Mouse (Mus musculus): Measurements from ENCODE around the gene Gapdh. TPM values are rescaled to one million over a fixed set of nuclear protein-coding genes. Genes with fewer than 3 reads are reported as not detected.

Gapdh gene
- polyA plus RNA-seq, 1 experiment from 2014 or later: 1,443 TPM

GRCm38 (mm10) chr6:125139747-125140146, 26.5 kb downstream of the Gapdh start:
- Histone ChIP-seq H3K36me3 (ENCODE audit: control insufficient read depth, insufficient read depth, low read length) (peaks cover 48% of the 10 kb centered on the region), H3K9me3 (replicated peaks; ENCODE audit: control insufficient read depth, low read length, poor library complexity, severe bottlenecking) (no peaks in the 10 kb centered on the region)
- 94% methylated on average over 7 of the region's 7 CpGs for WGBS

GRCm38 (mm10) chr6:125137002-125137671, 29.1 kb downstream of the Gapdh start:
- Histone ChIP-seq H3K27ac (ENCODE audit: low read length) (no peak overlapping the region), H3K27me3 (ENCODE audit: control insufficient read depth, insufficient read depth, low read depth, low read length) (no peaks in the 10 kb centered on the region), H3K4me1 (ENCODE audit: control insufficient read depth, insufficient read depth, low read length) (peaks cover 13% of the 10 kb centered on the region), H3K9me3 (replicated peaks; ENCODE audit: control insufficient read depth, low read length, poor library complexity, severe bottlenecking) (no peaks in the 10 kb centered on the region), H3K4me2 (ENCODE audit: low read length) (no peak overlapping the region), H3K36me3 (ENCODE audit: control insufficient read depth, insufficient read depth, low read length) (peaks cover 55% of the 10 kb centered on the region), H3K4me3 (ENCODE audit: low read depth, low read length) (no peak overlapping the region), H3K9ac (ENCODE audit: low read depth, low read length) (no peak overlapping the region)
- ATAC-seq: no peak
- WGBS: 87% methylated on average over 19 of the region's 19 CpGs

More at GRCm38 (mm10) chr6:125139747-125140146, 26.5 kb downstream of the Gapdh start:
- Histone ChIP-seq H3K4me1 (ENCODE audit: control insufficient read depth, insufficient read depth, low read length) (peaks cover 5% of the 10 kb centered on the region), H3K4me3 (ENCODE audit: low read depth, low read length) (no peak overlapping the region), H3K9ac (ENCODE audit: low read depth, low read length) (no peak overlapping the region), H3K4me2 (ENCODE audit: low read length) (no peak overlapping the region), H3K27ac (ENCODE audit: low read length) (no peak overlapping the region), H3K27me3 (ENCODE audit: control insufficient read depth, insufficient read depth, low read depth, low read length) (no peaks in the 10 kb centered on the region)
- ATAC-seq: no peak

GRCm38 (mm10) chr6:125132470-125132869, 33.8 kb downstream of the Gapdh start:
- peaks cover 43% of the 10 kb centered on the region for H3K36me3 ChIP-seq (ENCODE audit: control insufficient read depth, insufficient read depth, low read length)

GRCm38 (mm10) chr6:125131302-125132156, 34.7 kb downstream of the Gapdh start, which contains the start of gene Nop2:
Gene Nop2 (plus strand): TSS chr6:125131909.
- H3K27ac ChIP-seq (ENCODE audit: low read length): peak within 1 kb of the TSS; percentile 85
- H3K4me1 ChIP-seq (ENCODE audit: control insufficient read depth, insufficient read depth, low read length): peaks cover 16% of the 10 kb centered on the region
- H3K4me3 ChIP-seq (ENCODE audit: low read depth, low read length): peak within 1 kb of the TSS; percentile 83
- peak within 1 kb of the TSS; percentile 77 for H3K9ac ChIP-seq (ENCODE audit: low read depth, low read length)
- H3K27me3 ChIP-seq (ENCODE audit: control insufficient read depth, insufficient read depth, low read depth, low read length): no peaks in the 10 kb centered on the region
- WGBS: under 1% methylated on average over 66 of the region's 66 CpGs
- H3K9me3 ChIP-seq (replicated peaks; ENCODE audit: control insufficient read depth, low read length, poor library complexity, severe bottlenecking): no peaks in the 10 kb centered on the region
- H3K4me2 ChIP-seq (ENCODE audit: low read length): peak within 1 kb of the TSS; percentile 90
- ATAC-seq: peak; percentile 94
- H3K36me3 ChIP-seq (ENCODE audit: control insufficient read depth, insufficient read depth, low read length): peaks cover 38% of the 10 kb centered on the region

More at GRCm38 (mm10) chr6:125132470-125132869, 33.8 kb downstream of the Gapdh start:
- ATAC-seq: no peak
- peak overlapping the region; percentile 83 for H3K4me3 ChIP-seq (ENCODE audit: low read depth, low read length)
- no peaks in the 10 kb centered on the region for H3K27me3 ChIP-seq (ENCODE audit: control insufficient read depth, insufficient read depth, low read depth, low read length)
- 9% methylated on average over 11 of the region's 11 CpGs for WGBS
- H3K27ac ChIP-seq (ENCODE audit: low read length): no peak overlapping the region
- peak overlapping the region; percentile 77 for H3K9ac ChIP-seq (ENCODE audit: low read depth, low read length)
- no peaks in the 10 kb centered on the region for H3K9me3 ChIP-seq (replicated peaks; ENCODE audit: control insufficient read depth, low read length, poor library complexity, severe bottlenecking)
- H3K4me2 ChIP-seq (ENCODE audit: low read length): peak overlapping the region; percentile 90
- H3K4me1 ChIP-seq (ENCODE audit: control insufficient read depth, insufficient read depth, low read length): peaks cover 16% of the 10 kb centered on the region

GRCm38 (mm10) chr6:125129710-125130402, 36.4 kb downstream of the Gapdh start:
- no peak overlapping the region for H3K27ac ChIP-seq (ENCODE audit: low read length)
- no peaks in the 10 kb centered on the region for H3K9me3 ChIP-seq (replicated peaks; ENCODE audit: control insufficient read depth, low read length, poor library complexity, severe bottlenecking)
- no peak overlapping the region for H3K4me2 ChIP-seq (ENCODE audit: low read length)
- no peak overlapping the region for H3K4me3 ChIP-seq (ENCODE audit: low read depth, low read length)
- no peaks in the 10 kb centered on the region for H3K27me3 ChIP-seq (ENCODE audit: control insufficient read depth, insufficient read depth, low read depth, low read length)
- H3K36me3 ChIP-seq (ENCODE audit: control insufficient read depth, insufficient read depth, low read length): peaks cover 36% of the 10 kb centered on the region
- peaks cover 16% of the 10 kb centered on the region for H3K4me1 ChIP-seq (ENCODE audit: control insufficient read depth, insufficient read depth, low read length)
- H3K9ac ChIP-seq (ENCODE audit: low read depth, low read length): no peak overlapping the region
- no peak for ATAC-seq
- WGBS: 89% methylated on average over 20 of the region's 20 CpGs

GRCm38 (mm10) chr6:125128724-125129123, 37.5 kb downstream of the Gapdh start:
- H3K4me3 ChIP-seq (ENCODE audit: low read depth, low read length): no peak overlapping the region
- H3K27me3 ChIP-seq (ENCODE audit: control insufficient read depth, insufficient read depth, low read depth, low read length): no peaks in the 10 kb centered on the region
- peaks cover 35% of the 10 kb centered on the region for H3K36me3 ChIP-seq (ENCODE audit: control insufficient read depth, insufficient read depth, low read length)
- no peak for ATAC-seq
- H3K4me1 ChIP-seq (ENCODE audit: control insufficient read depth, insufficient read depth, low read length): peaks cover 16% of the 10 kb centered on the region
- H3K27ac ChIP-seq (ENCODE audit: low read length): no peak overlapping the region
- no peak overlapping the region for H3K4me2 ChIP-seq (ENCODE audit: low read length)
- no peaks in the 10 kb centered on the region for H3K9me3 ChIP-seq (replicated peaks; ENCODE audit: control insufficient read depth, low read length, poor library complexity, severe bottlenecking)
- no peak overlapping the region for H3K9ac ChIP-seq (ENCODE audit: low read depth, low read length)
- 91% methylated on average over 12 of the region's 12 CpGs for WGBS

- no peaks in the 10 kb centered on the region for H3K9me3 ChIP-seq (replicated peaks; ENCODE audit: control insufficient read depth, low read length, poor library complexity, severe bottlenecking)
- H3K27ac ChIP-seq (ENCODE audit: low read length): no peak overlapping the region
- H3K27me3 ChIP-seq (ENCODE audit: control insufficient read depth, insufficient read depth, low read depth, low read length): no peaks in the 10 kb centered on the region
- H3K36me3 ChIP-seq (ENCODE audit: control insufficient read depth, insufficient read depth, low read length): peaks cover 54% of the 10 kb centered on the region
- no peak overlapping the region for H3K4me2 ChIP-seq (ENCODE audit: low read length)
- no peak overlapping the region for H3K9ac ChIP-seq (ENCODE audit: low read depth, low read length)
- H3K4me1 ChIP-seq (ENCODE audit: control insufficient read depth, insufficient read depth, low read length): no peaks in the 10 kb centered on the region
- no peak for ATAC-seq
- no peak overlapping the region for H3K4me3 ChIP-seq (ENCODE audit: low read depth, low read length)
- 90% methylated on average over 8 of the region's 8 CpGs for WGBS
Observed at GRCm38 (mm10) chr6:125119387-125119786, 46.9 kb downstream of the Gapdh start.

GRCm38 (mm10) chr6:125112553-125112952, 53.7 kb downstream of the Gapdh start:
- WGBS: 92% methylated on average over 11 of the region's 11 CpGs
- H3K27ac ChIP-seq (ENCODE audit: low read length): no peak overlapping the region

More at GRCm38 (mm10) chr6:125112553-125112952, 53.7 kb downstream of the Gapdh start:
- no peaks in the 10 kb centered on the region for H3K9me3 ChIP-seq (replicated peaks; ENCODE audit: control insufficient read depth, low read length, poor library complexity, severe bottlenecking)
- ATAC-seq: no peak
- no peaks in the 10 kb centered on the region for H3K4me1 ChIP-seq (ENCODE audit: control insufficient read depth, insufficient read depth, low read length)
- no peaks in the 10 kb centered on the region for H3K27me3 ChIP-seq (ENCODE audit: control insufficient read depth, insufficient read depth, low read depth, low read length)
- H3K9ac ChIP-seq (ENCODE audit: low read depth, low read length): no peak overlapping the region
- peaks cover 67% of the 10 kb centered on the region for H3K36me3 ChIP-seq (ENCODE audit: control insufficient read depth, insufficient read depth, low read length)
- no peak overlapping the region for H3K4me3 ChIP-seq (ENCODE audit: low read depth, low read length)
- H3K4me2 ChIP-seq (ENCODE audit: low read length): no peak overlapping the region
